ENCODE assay signal across 8 mouse cellular contexts in genomic region chr19:12005376-12006360, GRCm38 (mm10). TPM values are rescaled to one million over a fixed set of nuclear protein-coding genes. Genes with fewer than 3 reads are reported as not detected.
DNase-seq lines count a peak whose midpoint lies in the region; ATAC-seq lines count a peak whose summit lies in the region.

No protein-coding gene starts in this region.

- no peaks in the 10 kb centered on the region for H3K27me3 ChIP-seq in embryonic facial prominence, embryonic 10.5 days (replicated peaks; ENCODE audit: low read depth, poor library complexity, severe bottlenecking)
- H3K27me3 ChIP-seq in midbrain, embryonic 11.5 days (ENCODE audit: control insufficient read depth, insufficient read depth, low read length) = peaks cover 4% of the 10 kb centered on the region

- intact Hi-C loops in left cerebral cortex, postnatal 4 days (cut with DNase I) = loop anchor here (10.0 kb wide), 1 partner anchor 789 kb away; the partner anchor contains the start of genes Lpxn and Zfp91

- peak overlapping the region; percentile 55 for H3K4me2 ChIP-seq in midbrain, embryonic 11.5 days

- H3K4me3 ChIP-seq in embryonic facial prominence, embryonic 10.5 days = peak overlapping the region; percentile 69
- H3K4me3 ChIP-seq in midbrain, embryonic 11.5 days (ENCODE audit: low read depth, low read length) = peak overlapping the region; percentile 59

- peak overlapping the region; percentile 55 for H3K9ac ChIP-seq in midbrain, embryonic 11.5 days (ENCODE audit: low read length)

- H3K36me3 ChIP-seq in embryonic facial prominence, embryonic 10.5 days (replicated peaks) = no peaks in the 10 kb centered on the region
- no peaks in the 10 kb centered on the region for H3K36me3 ChIP-seq in midbrain, embryonic 11.5 days (ENCODE audit: control insufficient read depth, insufficient read depth, low read length)

- peak; percentile 62 for ATAC-seq in granulocyte monocyte progenitor cell, adult 5-6 weeks (replicated peaks; ENCODE audit: poor library complexity, severe bottlenecking)
- peak; percentile 73 for ATAC-seq in midbrain, embryonic 11.5 days (ENCODE audit: low FRiP score)

- H3K27ac ChIP-seq in embryonic facial prominence, embryonic 10.5 days (replicated peaks) = peak overlapping the region; percentile 75
- H3K27ac ChIP-seq in midbrain, embryonic 11.5 days (ENCODE audit: low read depth, low read length) = no peak overlapping the region; the same call in 1 of the 2 replicates

- H3K9me3 ChIP-seq in embryonic facial prominence, embryonic 10.5 days = no peaks in the 10 kb centered on the region
- H3K9me3 ChIP-seq in midbrain, embryonic 11.5 days (ENCODE audit: control insufficient read depth, low read length) = no peaks in the 10 kb centered on the region

- under 1% methylated on average over 41 of the region's 41 CpGs for WGBS in embryonic facial prominence, embryonic 10.5 days
- WGBS in midbrain, embryonic 11.5 days = under 1% methylated on average over 41 of the region's 41 CpGs

- H3K4me1 ChIP-seq in embryonic facial prominence, embryonic 10.5 days = peaks cover 31% of the 10 kb centered on the region
- H3K4me1 ChIP-seq in midbrain, embryonic 11.5 days (ENCODE audit: control insufficient read depth, insufficient read depth, low read length) = no peaks in the 10 kb centered on the region

- DNase-seq in adrenal gland, postnatal 10 days = peak; percentile 90
- DNase-seq in embryonic facial prominence, embryonic 10.5 days (ENCODE audit: low spot score) = peak; percentile 92
- DNase-seq in kidney, adult 11 months = peak; percentile 79
- peak; percentile 91 for DNase-seq in left cerebral cortex, postnatal 4 days
- DNase-seq in midbrain, embryonic 11.5 days (ENCODE audit: low spot score, missing footprints) = peak; percentile 100
- peak; percentile 85 for DNase-seq in right cerebral cortex, postnatal 4 days
- peak; percentile 93 for DNase-seq in yolk sac, embryonic 10.5 days (ENCODE audit: low spot score)

RNA-seq across cellular contexts. Expression of gene Olfr1423, which starts 35.4 kb away (rescaled TPM):
- not detected for total RNA-seq in adrenal gland, postnatal 10 days (2021)
- polyA plus RNA-seq in embryonic facial prominence, embryonic 10.5 days (2016; fragmentation: Nextera tagmentation; extraction: Ambion mirVana) = 0.04 and 0.09 TPM in 2 replicates
- total RNA-seq in granulocyte monocyte progenitor cell, adult 5-6 weeks (2014; fragmentation: Nextera tagmentation) = not detected in 2 replicates
- not detected in 2 replicates for total RNA-seq in granulocyte monocyte progenitor cell, adult 5-6 weeks (2017)
- total RNA-seq in left cerebral cortex, postnatal 4 days (2021) = not detected
- polyA plus RNA-seq in midbrain, embryonic 11.5 days (2014; fragmentation: Nextera tagmentation; extraction: Ambion mirVana) = 0.03 TPM in 1 of 2 replicates, not detected in the other

RNA-seq across cellular contexts. Expression of gene Osbp, which starts 39.9 kb away (rescaled TPM):
- total RNA-seq in adrenal gland, postnatal 10 days (2021) = 10 to 100 TPM; 60.8 to 65.6 TPM
- polyA plus RNA-seq in embryonic facial prominence, embryonic 10.5 days (2016; fragmentation: Nextera tagmentation; extraction: Ambion mirVana) = 2.8 and 3.5 TPM in 2 replicates
- 39.1 and 46.5 TPM in 2 replicates for total RNA-seq in granulocyte monocyte progenitor cell, adult 5-6 weeks (2014; fragmentation: Nextera tagmentation)
- total RNA-seq in granulocyte monocyte progenitor cell, adult 5-6 weeks (2017) = 35.2 and 42.3 TPM in 2 replicates
- total RNA-seq in left cerebral cortex, postnatal 4 days (2021) = 10 to 100 TPM; 52.5 to 54.4 TPM
- polyA plus RNA-seq in midbrain, embryonic 11.5 days (2014; fragmentation: Nextera tagmentation; extraction: Ambion mirVana) = 5.3 and 6.0 TPM in 2 replicates

RNA-seq across cellular contexts. Expression of gene Olfr1424, which starts 56.8 kb away (rescaled TPM):
- not detected for total RNA-seq in adrenal gland, postnatal 10 days (2021)
- polyA plus RNA-seq in embryonic facial prominence, embryonic 10.5 days (2016; fragmentation: Nextera tagmentation; extraction: Ambion mirVana) = not detected in 2 replicates
- not detected in 2 replicates for total RNA-seq in granulocyte monocyte progenitor cell, adult 5-6 weeks (2014; fragmentation: Nextera tagmentation)
- not detected in 2 replicates for total RNA-seq in granulocyte monocyte progenitor cell, adult 5-6 weeks (2017)
- total RNA-seq in left cerebral cortex, postnatal 4 days (2021) = not detected
- not detected in 2 replicates for polyA plus RNA-seq in midbrain, embryonic 11.5 days (2014; fragmentation: Nextera tagmentation; extraction: Ambion mirVana)
